Mouse (Mus musculus): ENCODE measurements around the gene Sit1.
A peak's percentile ranks its signal among the peaks of the same experiment; 100 is the strongest.

DNA sequence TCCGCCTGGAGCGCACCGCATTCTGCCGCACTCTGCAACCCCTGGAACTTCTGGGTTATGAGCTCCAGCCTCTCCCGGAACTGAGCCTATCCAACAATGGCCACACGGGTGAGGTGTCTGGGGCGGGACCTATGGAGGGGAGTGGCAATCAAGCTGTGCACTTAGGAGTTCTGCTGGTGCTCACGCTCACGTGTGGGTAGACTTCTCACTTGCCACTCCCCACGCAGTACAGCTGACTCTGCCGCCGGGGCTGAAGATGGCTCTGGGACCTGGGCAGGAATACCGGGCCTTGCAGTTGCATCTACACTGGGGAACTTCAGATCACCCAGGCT, 25.1 kb upstream of the Sit1 start:
- no peak for TF ChIP-seq CTCF (IDR thresholded peaks at IDR 0.05; ENCODE audit: extremely low read depth, insufficient read depth, insufficient read length, insufficient replicate concordance)
- TF ChIP-seq POLR2A (IDR thresholded peaks at IDR 0.05; ENCODE audit: low read depth, low read length): peak; percentile 15; the same call in 1 of the 2 replicates

All from spleen, adult 2 months (tissue).